Mouse (Mus musculus) adrenal gland, adult 8-10 months (tissue): Measurements from ENCODE around the gene Siglecg. TPM values are rescaled to one million over a fixed set of nuclear protein-coding genes. Genes with fewer than 3 reads are reported as not detected.
A peak's percentile ranks its signal among the peaks of the same experiment; 100 is the strongest.
"Not testable (repeated sequence)": the region's sequence is repeated elsewhere in the genome, so short reads cannot be mapped to it uniquely, and the experiment has no call there.

ENCODE experiments used
- DNase-seq: peaks from one replicate; pipeline ENCODE4 v3.0.0; 2022
- total RNA-seq, 4 experiments: library from RNA; stranded (reverse); gene quantifications; 2 replicates each; pipeline ENCODE4 v1.2.4; 2022

The Siglecg gene
- under 1 TPM; 0.12 to 0.52 (median 0.38) TPM for total RNA-seq

GRCm38 (mm10) chr7:43408131-43408553, at the start of gene Siglecg:
Gene Siglecg (plus strand): TSS chr7:43408204.
- no peak for DNase-seq

GRCm38 (mm10) chr7:43358556-43358955, 49.4 kb upstream of the Siglecg start:
- DNase-seq: peak; percentile 55

- no peak for DNase-seq
Observed at GRCm38 (mm10) chr7:43361442-43361841, 46.6 kb upstream of the Siglecg start.

- DNase-seq: no peak
Observed at GRCm38 (mm10) chr7:43362021-43362420, 46.0 kb upstream of the Siglecg start.

- DNase-seq: no peak
Observed at GRCm38 (mm10) chr7:43378226-43378625, 29.8 kb upstream of the Siglecg start.

- no peak for DNase-seq
Observed at GRCm38 (mm10) chr7:43392349-43393121, 15.5 kb upstream of the Siglecg start.

GRCm38 (mm10) chr7:43399501-43399900, 8.5 kb upstream of the Siglecg start:
- DNase-seq: no peak

GRCm38 (mm10) chr7:43402718-43403117, 5.3 kb upstream of the Siglecg start:
- DNase-seq: no peak

- no peak for DNase-seq
Observed at GRCm38 (mm10) chr7:43407573-43407972, 431 bp upstream of the Siglecg start.

- no peak for DNase-seq
Observed at GRCm38 (mm10) chr7:43409084-43409483, 1.1 kb downstream of the Siglecg start.

- DNase-seq: not testable (repeated sequence)
Observed at GRCm38 (mm10) chr7:43411724-43412123, 3.7 kb downstream of the Siglecg start.

- DNase-seq: no peak
Observed at GRCm38 (mm10) chr7:43417298-43417697, 9.3 kb downstream of the Siglecg start.

GRCm38 (mm10) chr7:43422995-43423617, 15.1 kb downstream of the Siglecg start:
- peak; percentile 67 for DNase-seq

GRCm38 (mm10) chr7:43423991-43424625, 16.1 kb downstream of the Siglecg start:
- no peak for DNase-seq

- no peak for DNase-seq
Observed at GRCm38 (mm10) chr7:43427406-43427805, 19.4 kb downstream of the Siglecg start, which contains the start of gene Lim2. Gene Lim2 (plus strand): TSS chr7:43427670.

- DNase-seq: no peak
Observed at GRCm38 (mm10) chr7:43429500-43429899, 21.5 kb downstream of the Siglecg start.

- DNase-seq: no peak
Observed at GRCm38 (mm10) chr7:43432891-43433290, 24.9 kb downstream of the Siglecg start.

GRCm38 (mm10) chr7:43434676-43435075, 26.7 kb downstream of the Siglecg start:
- DNase-seq: no peak

- no peak for DNase-seq
Observed at GRCm38 (mm10) chr7:43436341-43437255, 28.6 kb downstream of the Siglecg start, which contains the start of gene Nkg7. Gene Nkg7 (plus strand): TSS chr7:43437073.

GRCm38 (mm10) chr7:43438611-43439010, 30.6 kb downstream of the Siglecg start:
- no peak for DNase-seq

- DNase-seq: no peak
Observed at GRCm38 (mm10) chr7:43440482-43440881, 32.5 kb downstream of the Siglecg start, which contains the start of gene Cldnd2. Gene Cldnd2 (plus strand): TSS chr7:43440782.

- DNase-seq: no peak
Observed at GRCm38 (mm10) chr7:43441071-43441470, 33.1 kb downstream of the Siglecg start.
